Mouse (Mus musculus): ENCODE data around the gene Pdlim7. TPM values are rescaled to one million over a fixed set of nuclear protein-coding genes. Genes with fewer than 3 reads are reported as not detected.

The Pdlim7 gene
- polyA plus RNA-seq, 1 experiment = 77.3 TPM

Other genes starting within 250 kb of the Pdlim7 start
- 778 and 779 TPM in 2 replicates for gene Prelid1, start 193.2 kb downstream of the Pdlim7 start, polyA plus RNA-seq (2012; rRNA removed)
- gene Rab24, start 191.7 kb downstream of the Pdlim7 start, polyA plus RNA-seq (2012; rRNA removed) = 85.0 and 92.2 TPM in 2 replicates
- 10.0 and 11.4 TPM in 2 replicates for gene Mxd3, start 183.9 kb downstream of the Pdlim7 start, polyA plus RNA-seq (2012; rRNA removed)
- 125 and 147 TPM in 2 replicates for gene Lman2, start 150.9 kb downstream of the Pdlim7 start, polyA plus RNA-seq (2012; rRNA removed)
- gene Rgs14, start 143.9 kb downstream of the Pdlim7 start, polyA plus RNA-seq (2012; rRNA removed) = 8.9 and 10.6 TPM in 2 replicates
- 1.0 and 1.4 TPM in 2 replicates for gene Slc34a1, start 115.5 kb downstream of the Pdlim7 start, polyA plus RNA-seq (2012; rRNA removed)
- not detected in 2 replicates for gene Pfn3, start 98.4 kb downstream of the Pdlim7 start, polyA plus RNA-seq (2012; rRNA removed)
- gene F12, start 86.9 kb downstream of the Pdlim7 start, polyA plus RNA-seq (2012; rRNA removed) = 0.06 and 0.60 TPM in 2 replicates
- gene Grk6, start 68.6 kb downstream of the Pdlim7 start, polyA plus RNA-seq (2012; rRNA removed) = 56.4 and 63.8 TPM in 2 replicates
- 2.2 and 2.5 TPM in 2 replicates for gene Prr7, start 49.4 kb downstream of the Pdlim7 start, polyA plus RNA-seq (2012; rRNA removed)
- 8.0 and 8.2 TPM in 2 replicates for gene Dbn1, start 25.6 kb downstream of the Pdlim7 start, polyA plus RNA-seq (2012; rRNA removed)
- gene Dok3, start 15.6 kb upstream of the Pdlim7 start, polyA plus RNA-seq (2012; rRNA removed) = 20.3 and 20.9 TPM in 2 replicates
- gene Ddx41, start 23.0 kb upstream of the Pdlim7 start, polyA plus RNA-seq (2012; rRNA removed) = 48.3 and 53.7 TPM in 2 replicates
- 59.6 and 62.7 TPM in 2 replicates for gene Fam193b, start 57.4 kb upstream of the Pdlim7 start, polyA plus RNA-seq (2012; rRNA removed)
- 86.6 and 105 TPM in 2 replicates for gene Tmed9, start 60.1 kb upstream of the Pdlim7 start, polyA plus RNA-seq (2012; rRNA removed)
- gene B4galt7, start 86.2 kb upstream of the Pdlim7 start, polyA plus RNA-seq (2012; rRNA removed) = 19.0 and 21.8 TPM in 2 replicates
- 17.6 TPM in 2 replicates for gene Caml, start 109.3 kb upstream of the Pdlim7 start, polyA plus RNA-seq (2012; rRNA removed)
- gene Ddx46, start 121.4 kb upstream of the Pdlim7 start, polyA plus RNA-seq (2012; rRNA removed) = 8.4 and 13.6 TPM in 2 replicates
- 12.1 and 18.5 TPM in 2 replicates for gene B230219D22Rik, start 179.4 kb upstream of the Pdlim7 start, polyA plus RNA-seq (2012; rRNA removed)
- 23.9 and 28.5 TPM in 2 replicates for gene Txndc15, start 201.0 kb upstream of the Pdlim7 start, polyA plus RNA-seq (2012; rRNA removed)
- 28.3 and 41.6 TPM in 2 replicates for gene Pcbd2, start 213.7 kb upstream of the Pdlim7 start, polyA plus RNA-seq (2012; rRNA removed)